Mouse (Mus musculus): ENCODE data around the gene Rgs8.

- TF ChIP-seq POLR2A (IDR thresholded peaks at IDR 0.05; ENCODE audit: extremely low read depth, insufficient read depth, low read length) (no peak), CTCF (IDR thresholded peaks at IDR 0.05; ENCODE audit: extremely low read depth, insufficient read depth, low read length) (no peak)
These were observed 8.3 kb downstream of the Rgs8 start for GRCm38 (mm10) chr1:153660982-153661688.
